Mouse (Mus musculus) hindbrain, embryonic 16.5 days (tissue): ENCODE measurements around the gene Spg7. TPM values are rescaled to one million over a fixed set of nuclear protein-coding genes. Genes with fewer than 3 reads are reported as not detected.
"Not testable (repeated sequence)": the region's sequence is repeated elsewhere in the genome, so short reads cannot be mapped to it uniquely, and the experiment has no call there.

Experiments used
- ATAC-seq: fragments of 200-750 bp; cut with Nextera tagmentation; 2 replicates; pipeline ENCODE4 v1.8.0; 2017; ENCODE audit warnings: moderate TSS enrichment, moderate library complexity
- H3K27ac ChIP-seq: fragments of 300-500 bp; sonication (generic); 2 replicates; pipeline ENCODE4 v1.5.1; 2014; ENCODE audit warnings: low read depth, mild to moderate bottlenecking, control low read depth, low read length, moderate library complexity
- H3K27me3 ChIP-seq: fragments of 300-500 bp; sonication (generic); replicated peaks from 2 replicates; pipeline ENCODE4 v1.6.1; 2014; ENCODE audit warnings: low read length; ENCODE audit not compliant: control insufficient read depth, insufficient read depth
- H3K36me3 ChIP-seq: fragments of 300-500 bp; sonication (generic); 2 replicates; pipeline ENCODE4 v1.6.1; 2014; ENCODE audit warnings: mild to moderate bottlenecking, low read length, moderate library complexity, mixed read lengths; ENCODE audit not compliant: control insufficient read depth, insufficient read depth
- H3K4me1 ChIP-seq: fragments of 300-500 bp; sonication (generic); 2 replicates; pipeline ENCODE4 v1.6.1; 2014; ENCODE audit warnings: low read depth, low read length; ENCODE audit not compliant: control insufficient read depth, insufficient read depth
- H3K4me2 ChIP-seq: fragments of 300-500 bp; sonication (generic); 2 replicates; pipeline ENCODE4 v1.6.1; 2014; ENCODE audit warnings: mild to moderate bottlenecking, low read length, control low read depth, moderate library complexity
- H3K4me3 ChIP-seq: fragments of 300-500 bp; sonication (generic); 2 replicates; pipeline ENCODE4 v1.5.1; 2014; ENCODE audit warnings: mild to moderate bottlenecking, low read length, control low read depth, moderate library complexity
- H3K9ac ChIP-seq: fragments of 300-500 bp; sonication (generic); 2 replicates; pipeline ENCODE4 v1.6.1; 2014; ENCODE audit warnings: low read depth, mild to moderate bottlenecking, control low read depth, low read length, moderate library complexity
- H3K9me3 ChIP-seq: fragments of 300-500 bp; sonication (generic); 2 replicates; pipeline ENCODE4 v1.6.1; 2014; ENCODE audit warnings: mild to moderate bottlenecking, low read length, moderate library complexity; ENCODE audit not compliant: control insufficient read depth
- WGBS: fragments of 180-500 bp; shearing (Covaris S2); extraction: QIAGEN DNeasy Blood & Tissue Kit; methylation state at CpG from one replicate; pipeline ENCODE4 v1.1.7; 2014; 5-methylcytosine and 5-hydroxymethylcytosine counted together
- polyA plus RNA-seq: library from polyadenylated mRNA; unstranded; fragments of >200 nt; fragmentation: Nextera tagmentation; extraction: Ambion mirVana; gene quantifications from 2 replicates; pipeline ENCODE4 v1.2.1, GENCODE M21; 2015

The Spg7 gene
- polyA plus RNA-seq, 1 experiment from 2014 or later: 46.5 TPM

GRCm38 (mm10) chr8:123101735-123102685, 39.3 kb downstream of the Spg7 start, which contains the start of gene Rpl13:
Gene Rpl13, plus strand, starts transcription at chr8:123102350.
- Histone ChIP-seq H3K27ac (peak within 1 kb of the TSS; percentile 96), H3K9ac (peak within 1 kb of the TSS; percentile 92), H3K4me3 (peak within 1 kb of the TSS; percentile 77), H3K4me2 (peak within 1 kb of the TSS; percentile 89), H3K4me1 (peaks cover 17% of the 10 kb centered on the region), H3K9me3 (no peaks in the 10 kb centered on the region), H3K36me3 (peaks cover 18% of the 10 kb centered on the region), H3K27me3 (no peaks in the 10 kb centered on the region)
- WGBS: 1% methylated on average over 56 of the region's 56 CpGs
- peak; percentile 96 for ATAC-seq

GRCm38 (mm10) chr8:123102855-123103254, 40.1 kb downstream of the Spg7 start:
- H3K27ac ChIP-seq: peak overlapping the region; percentile 96
- not testable (repeated sequence) for ATAC-seq, H3K9me3 ChIP-seq, H3K27me3 ChIP-seq
- peaks cover 17% of the 10 kb centered on the region for H3K4me1 ChIP-seq
- peak overlapping the region; percentile 77 for H3K4me3 ChIP-seq
- peak overlapping the region; percentile 88 for H3K4me2 ChIP-seq
- under 1% methylated on average over 15 of the region's 26 CpGs for WGBS
- H3K9ac ChIP-seq: peak overlapping the region; percentile 92
- peaks cover 18% of the 10 kb centered on the region for H3K36me3 ChIP-seq

- ATAC-seq: no peak
- Histone ChIP-seq H3K36me3 (peaks cover 18% of the 10 kb centered on the region), H3K4me2 (peak overlapping the region; percentile 88), H3K4me3 (peak overlapping the region; percentile 77), H3K27ac (peak overlapping the region; percentile 96; the same call in 1 of the 2 replicates), H3K9me3 (no peaks in the 10 kb centered on the region), H3K27me3 (no peaks in the 10 kb centered on the region), H3K4me1 (peaks cover 17% of the 10 kb centered on the region), H3K9ac (peak overlapping the region; percentile 92)
- 19% methylated on average over 14 of the region's 15 CpGs for WGBS
Observed at GRCm38 (mm10) chr8:123103285-123103684, 40.5 kb downstream of the Spg7 start.

- no peak for ATAC-seq
- Histone ChIP-seq H3K9ac (no peak overlapping the region), H3K4me1 (peaks cover 17% of the 10 kb centered on the region)
Observed at GRCm38 (mm10) chr8:123104046-123104767, 41.5 kb downstream of the Spg7 start.

GRCm38 (mm10) chr8:123105553-123106326, 43.0 kb downstream of the Spg7 start:
- H3K36me3 ChIP-seq: peaks cover 18% of the 10 kb centered on the region
- no peak overlapping the region for H3K9ac ChIP-seq
- 74% methylated on average over 5 of the region's 5 CpGs for whole genome bisulfite sequencing
- H3K4me1 ChIP-seq: peaks cover 17% of the 10 kb centered on the region
- H3K9me3 ChIP-seq: no peaks in the 10 kb centered on the region
- no peak for ATAC-seq
- H3K4me2 ChIP-seq: no peak overlapping the region
- no peak overlapping the region for H3K27ac ChIP-seq
- H3K4me3 ChIP-seq: no peak overlapping the region
- no peaks in the 10 kb centered on the region for H3K27me3 ChIP-seq

More at GRCm38 (mm10) chr8:123104046-123104767, 41.5 kb downstream of the Spg7 start:
- peaks cover 18% of the 10 kb centered on the region for H3K36me3 ChIP-seq
- no peaks in the 10 kb centered on the region for H3K9me3 ChIP-seq
- peak overlapping the region; percentile 88; the same call in 1 of the 2 replicates for H3K4me2 ChIP-seq
- H3K27ac ChIP-seq: no peak overlapping the region
- no peak overlapping the region for H3K4me3 ChIP-seq
- 86% methylated on average over 6 of the region's 6 CpGs for WGBS
- no peaks in the 10 kb centered on the region for H3K27me3 ChIP-seq

- H3K4me2 ChIP-seq: no peak overlapping the region
- peaks cover 16% of the 10 kb centered on the region for H3K4me1 ChIP-seq
- H3K9me3 ChIP-seq: no peaks in the 10 kb centered on the region
- H3K9ac ChIP-seq: no peak overlapping the region
- H3K4me3 ChIP-seq: no peak overlapping the region
- H3K27ac ChIP-seq: no peak overlapping the region
- ATAC-seq: no peak
- no peaks in the 10 kb centered on the region for H3K27me3 ChIP-seq
- 39% methylated on average over 2 of the region's 2 CpGs for WGBS
- peaks cover 18% of the 10 kb centered on the region for H3K36me3 ChIP-seq
Observed at GRCm38 (mm10) chr8:123106531-123106930, 43.8 kb downstream of the Spg7 start.

- no peaks in the 10 kb centered on the region for H3K9me3 ChIP-seq
- no peak overlapping the region for H3K27ac ChIP-seq
- ATAC-seq: no peak
- H3K36me3 ChIP-seq: peaks cover 18% of the 10 kb centered on the region
- H3K4me1 ChIP-seq: peaks cover 12% of the 10 kb centered on the region
- H3K4me2 ChIP-seq: no peak overlapping the region
- H3K27me3 ChIP-seq: no peaks in the 10 kb centered on the region
- no peak overlapping the region for H3K9ac ChIP-seq
- no peak overlapping the region for H3K4me3 ChIP-seq
- WGBS: 67% methylated on average over 1 of the region's 1 CpGs
Observed at GRCm38 (mm10) chr8:123108010-123108409, 45.3 kb downstream of the Spg7 start.

- 75% methylated on average over 5 of the region's 5 CpGs for WGBS
- no peak overlapping the region for H3K27ac ChIP-seq
- H3K4me3 ChIP-seq: no peak overlapping the region
- H3K4me2 ChIP-seq: no peak overlapping the region
- peaks cover 16% of the 10 kb centered on the region for H3K36me3 ChIP-seq
- H3K9me3 ChIP-seq: no peaks in the 10 kb centered on the region
- H3K4me1 ChIP-seq: peaks cover 4% of the 10 kb centered on the region
- ATAC-seq: no peak
- H3K27me3 ChIP-seq: no peaks in the 10 kb centered on the region
- no peak overlapping the region for H3K9ac ChIP-seq
Observed at GRCm38 (mm10) chr8:123108953-123109352, 46.2 kb downstream of the Spg7 start.
